Mouse (Mus musculus) layer of hippocampus, adult 2 months (tissue): Measurements from ENCODE around the gene Pdcd7. TPM values are rescaled to one million over a fixed set of nuclear protein-coding genes. Genes with fewer than 3 reads are reported as not detected.

Experiments
- DNase-seq, 2 experiments: peaks; one replicate each; pipeline ENCODE4 v3.0.0; 2022; ENCODE audit warnings: low spot score in 2 of 2
- H3K27ac ChIP-seq: fragments of 200-600 bp; 2 replicates; pipeline ENCODE4 v1.8.1; 2022
- H3K4me3 ChIP-seq: fragments of 200-600 bp; 2 replicates; pipeline ENCODE4 v1.8.1; 2022; ENCODE audit warnings: mild to moderate bottlenecking
- CTCF ChIP-seq: fragments of 200-600 bp; conservative IDR thresholded peaks from 2 replicates; pipeline ENCODE4 v1.8.1; 2022; ENCODE audit warnings: antibody characterized with exemption, mild to moderate bottlenecking, moderate library complexity
- total RNA-seq, 2 experiments: library from RNA; stranded (reverse); gene quantifications; 2 replicates each; pipeline ENCODE4 v1.2.3; 2021

Gene Pdcd7
- total RNA-seq, 2 experiments from 2014 or later = 29.2 to 30.8 TPM

DNA sequence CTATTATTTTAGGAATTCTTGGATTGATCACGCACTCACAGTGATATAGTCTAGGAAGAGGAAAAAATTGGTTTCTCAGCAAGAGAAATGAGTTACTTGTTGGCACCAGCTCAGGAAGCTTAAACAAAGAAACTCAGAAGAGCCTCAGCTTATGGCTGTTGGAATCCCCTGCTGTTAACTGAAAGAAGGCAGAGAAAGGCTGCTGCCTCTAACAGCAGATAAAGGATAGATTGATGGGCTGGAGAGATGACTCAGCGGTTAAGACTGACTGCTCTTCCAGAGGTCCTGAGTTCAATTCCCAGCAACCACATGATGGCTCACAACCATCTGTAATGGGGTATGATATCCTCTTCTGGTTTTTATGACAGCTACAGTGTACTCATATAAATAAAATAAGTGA, 18.5 kb upstream of the Pdcd7 start:
- Histone ChIP-seq H3K4me3 (no peak overlapping the region), H3K27ac (no peak overlapping the region)
- no peak for DNase-seq
- TF ChIP-seq CTCF = no peak

DNA sequence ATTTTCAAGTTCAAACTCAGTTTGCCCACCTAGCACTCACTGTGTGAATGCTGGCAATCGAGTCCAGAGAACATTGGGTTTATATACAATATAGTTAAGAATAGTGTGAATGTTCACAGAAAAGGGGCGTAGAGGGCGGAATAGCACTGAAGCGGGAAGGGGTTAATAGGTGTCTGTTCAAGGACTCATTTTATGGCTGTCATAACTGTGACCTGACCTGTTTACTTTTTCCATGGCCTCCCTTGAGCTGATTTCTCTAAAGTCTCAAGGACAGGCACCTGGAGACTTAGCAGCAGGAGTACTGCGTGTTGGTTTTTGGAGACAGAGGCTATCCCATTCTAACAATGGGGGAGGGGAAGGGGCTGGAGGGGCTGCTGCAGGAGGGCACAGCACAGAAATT, 11.9 kb upstream of the Pdcd7 start:
- DNase-seq = no peak

DNA sequence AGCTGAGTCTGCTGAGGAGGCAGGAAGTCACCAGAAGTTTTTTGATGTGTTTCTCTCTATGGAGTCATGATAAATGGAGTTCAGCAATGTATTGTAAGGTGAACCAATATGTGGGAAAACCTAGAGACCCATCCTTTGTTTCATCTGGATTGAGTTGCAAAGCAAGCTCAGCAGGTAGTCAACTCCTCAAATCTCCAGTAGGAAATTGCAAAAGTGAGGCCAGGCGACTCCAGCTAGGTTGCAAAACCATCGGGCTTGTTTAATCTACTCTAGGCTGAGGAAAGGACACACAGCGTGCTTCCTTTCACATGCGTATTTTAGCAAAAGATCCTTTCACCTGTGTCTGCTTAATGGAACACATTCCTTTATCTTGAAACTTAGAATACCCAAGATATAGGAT, 6.8 kb upstream of the Pdcd7 start:
- DNase-seq = no peak
- Histone ChIP-seq H3K27ac (no peak overlapping the region), H3K4me3 (no peak overlapping the region)
- no peak for TF ChIP-seq CTCF

More for the DNA sequence above, 11.9 kb upstream of the Pdcd7 start:
- Histone ChIP-seq H3K4me3 (no peak overlapping the region), H3K27ac (no peak overlapping the region)
- no peak for TF ChIP-seq CTCF

DNA sequence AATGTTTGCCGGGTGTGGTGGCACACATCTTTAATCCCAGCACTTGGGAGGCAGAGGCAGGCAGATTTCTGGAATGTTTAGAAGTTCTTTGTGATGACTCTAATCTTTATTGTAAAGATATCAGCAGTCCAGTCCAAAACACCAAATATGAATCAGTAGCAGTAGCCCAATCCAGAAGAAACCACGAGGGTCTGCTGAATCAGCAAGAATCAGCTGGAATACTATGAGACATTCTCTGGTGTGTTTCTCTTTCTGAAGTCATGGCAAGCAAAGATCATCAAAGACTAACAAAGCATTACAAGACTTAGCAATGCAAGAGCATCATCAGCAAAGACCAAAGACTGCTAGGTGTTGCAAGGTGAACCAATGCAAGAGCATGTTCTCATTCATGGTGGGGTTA, 5.5 kb upstream of the Pdcd7 start:
- no peak overlapping the region for H3K4me3 ChIP-seq
- DNase-seq = no peak
- H3K27ac ChIP-seq = no peak overlapping the region
- no peak for TF ChIP-seq CTCF

DNA sequence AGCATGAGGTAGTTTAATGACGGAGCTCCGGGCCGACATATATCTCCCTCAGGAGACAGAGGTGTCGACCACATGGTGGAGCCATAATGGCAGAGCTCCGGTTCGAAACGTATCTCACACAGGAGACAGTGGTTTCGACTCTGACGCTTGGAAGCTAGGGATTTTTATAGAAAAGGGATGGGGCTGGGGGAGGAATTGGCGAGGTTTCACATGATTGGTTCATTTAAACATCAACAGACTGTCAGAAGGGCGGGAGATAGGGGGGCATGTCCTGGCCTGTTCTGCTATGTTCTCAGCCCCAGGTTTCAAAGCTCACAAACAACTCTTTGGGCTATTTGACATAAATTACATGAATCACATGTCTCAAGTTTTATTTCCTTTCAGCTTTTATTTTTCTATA, 465 bp upstream of the Pdcd7 start:
- peak; percentile 10 to 26 for DNase-seq
- H3K4me3 ChIP-seq = peak overlapping the region; percentile 76
- H3K27ac ChIP-seq = peak overlapping the region; percentile 96
- 0 out of 2 replicates have a peak, but pooled peaks have one; percentile 9 for TF ChIP-seq CTCF

DNA sequence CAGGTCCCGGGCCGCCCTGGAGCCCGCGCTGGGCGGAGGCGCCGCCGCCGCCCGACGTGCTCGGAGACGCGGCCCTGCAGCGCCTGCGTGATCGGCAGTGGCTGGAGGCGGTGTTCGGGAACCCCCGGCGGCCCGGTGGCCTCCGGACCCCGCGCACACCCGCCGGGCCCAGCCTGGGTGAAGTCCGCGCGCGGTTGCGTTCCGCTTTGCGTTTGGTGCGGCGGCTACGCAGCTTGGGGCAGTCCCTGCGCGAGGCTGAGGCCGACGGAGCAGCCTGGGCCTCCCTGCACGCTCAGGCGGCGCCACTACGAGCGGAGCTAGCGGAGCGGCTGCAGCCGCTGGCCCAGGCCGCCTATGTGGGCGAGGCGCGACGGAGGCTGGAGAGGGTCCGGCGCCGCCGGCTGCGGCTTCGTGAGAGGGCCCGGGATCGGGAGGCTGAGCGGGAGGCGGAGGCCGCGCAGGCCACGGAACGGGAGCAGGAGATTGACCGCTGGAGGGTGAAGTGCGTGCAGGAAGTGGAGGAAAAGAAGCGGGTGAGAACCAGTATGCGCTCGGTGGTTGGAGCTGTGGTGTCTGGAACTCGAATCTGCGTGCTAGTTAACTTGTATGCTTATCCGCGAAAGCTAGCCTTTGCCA, 690 bp downstream of the Pdcd7 start:
- peak in 1 of 2 experiments; percentile 41 for DNase-seq
- Histone ChIP-seq H3K4me3 (peak overlapping the region; percentile 76), H3K27ac (peak overlapping the region; percentile 96)
- TF ChIP-seq CTCF = 0 out of 2 replicates have a peak, but pooled peaks have one; percentile 14

DNA sequence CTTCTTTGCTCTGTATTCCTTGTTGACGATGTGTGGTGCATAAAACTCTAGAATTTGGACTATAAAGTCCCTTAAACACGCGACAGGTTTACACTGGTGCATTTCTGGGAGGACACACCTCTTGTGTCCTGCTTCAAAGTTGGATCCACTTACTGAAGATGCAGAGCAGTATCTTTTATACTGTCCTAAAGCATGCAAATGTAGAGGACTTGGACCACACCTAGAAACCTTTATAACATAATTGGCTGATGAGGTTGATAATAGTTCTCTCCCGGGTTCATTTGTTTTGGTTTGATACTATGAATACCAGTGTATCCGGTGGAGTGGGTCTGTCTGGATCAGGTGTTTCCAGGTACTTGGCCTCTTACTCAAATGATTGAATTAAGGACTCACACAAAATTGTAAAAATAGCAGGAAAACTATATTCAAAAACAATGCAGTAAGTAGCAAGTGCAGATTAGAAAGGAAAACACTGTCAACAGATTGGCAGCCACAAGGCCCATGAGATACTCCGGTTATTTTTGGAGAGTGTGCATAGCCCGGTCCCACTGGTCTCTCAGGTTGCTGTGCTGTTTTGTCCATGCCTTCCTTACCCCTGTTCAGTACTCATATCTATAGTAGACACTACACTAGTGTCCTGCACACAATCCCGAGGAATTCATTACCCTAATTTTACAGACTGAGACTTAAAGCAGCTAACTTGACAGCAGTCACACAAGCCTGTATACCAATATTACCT, 1.4 kb downstream of the Pdcd7 start:
- no peak for TF ChIP-seq CTCF
- Histone ChIP-seq H3K4me3 (peak overlapping the region; percentile 76), H3K27ac (peak overlapping the region; percentile 96)
- DNase-seq = no peak

DNA sequence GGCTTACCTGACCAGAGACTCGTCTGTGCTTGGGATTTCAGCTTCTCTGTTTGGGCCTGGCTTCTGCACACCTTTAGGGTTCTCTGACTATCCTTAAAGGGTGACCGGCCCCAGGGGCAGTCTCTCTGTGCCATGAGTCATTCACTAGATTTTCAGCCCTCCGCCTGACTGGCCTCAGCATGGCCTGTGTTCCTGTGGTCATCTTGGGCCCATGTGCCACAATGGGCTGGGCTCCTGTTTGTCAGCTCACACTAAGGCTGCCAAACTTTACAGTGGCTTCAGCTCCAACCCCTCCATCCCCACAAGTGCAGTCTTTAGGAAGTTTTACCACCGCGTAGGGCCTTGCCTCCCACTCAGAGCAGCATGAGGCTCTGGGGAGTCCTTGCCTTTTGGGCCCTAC, 7.3 kb downstream of the Pdcd7 start:
- TF ChIP-seq CTCF = no peak
- no peak for DNase-seq
- H3K4me3 ChIP-seq = no peak overlapping the region
- no peak overlapping the region for H3K27ac ChIP-seq

DNA sequence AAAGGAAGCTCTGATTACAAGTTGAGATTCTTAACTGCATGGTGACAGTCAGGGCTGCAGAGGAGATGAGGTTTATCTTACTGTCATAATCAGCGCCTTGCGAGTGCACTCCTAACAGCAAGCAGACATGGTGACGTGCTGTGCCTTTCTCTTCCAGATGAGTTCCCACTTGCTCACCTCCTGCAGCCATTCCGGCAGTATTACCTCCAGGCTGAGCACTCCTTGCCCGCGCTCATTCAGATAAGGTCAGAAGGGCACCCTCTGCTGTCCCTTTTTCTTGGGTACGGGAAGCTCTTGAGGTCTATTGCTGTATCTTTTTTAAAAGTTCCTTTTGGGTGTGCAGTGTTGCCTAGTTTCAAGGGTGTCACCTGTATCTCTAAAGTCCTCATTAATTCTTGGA, 10.7 kb downstream of the Pdcd7 start:
- H3K27ac ChIP-seq = no peak overlapping the region
- DNase-seq = no peak
- no peak overlapping the region for H3K4me3 ChIP-seq
- no peak for TF ChIP-seq CTCF

DNA sequence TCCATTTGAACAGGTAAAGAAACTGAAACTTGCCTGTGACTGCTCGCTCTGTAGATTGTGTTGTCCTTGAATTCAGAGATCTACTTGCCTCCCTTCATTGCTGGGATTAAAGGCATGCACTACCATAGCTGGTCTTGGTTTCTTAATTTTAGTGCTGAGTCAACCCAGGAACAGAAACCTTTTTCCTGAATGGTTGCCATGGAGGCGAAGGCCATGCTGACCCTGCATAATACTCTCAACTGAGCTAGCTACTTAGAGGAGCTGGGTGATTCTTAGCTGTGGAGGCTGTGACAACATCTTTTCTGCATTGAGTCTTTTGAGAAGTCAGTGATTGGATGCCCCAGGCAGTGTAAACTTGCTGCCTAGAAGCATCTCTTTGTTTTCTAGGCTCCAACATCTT, 11.1 kb downstream of the Pdcd7 start:
- Histone ChIP-seq H3K4me3 (no peak overlapping the region), H3K27ac (no peak overlapping the region)
- no peak for DNase-seq
- TF ChIP-seq CTCF = no peak

DNA sequence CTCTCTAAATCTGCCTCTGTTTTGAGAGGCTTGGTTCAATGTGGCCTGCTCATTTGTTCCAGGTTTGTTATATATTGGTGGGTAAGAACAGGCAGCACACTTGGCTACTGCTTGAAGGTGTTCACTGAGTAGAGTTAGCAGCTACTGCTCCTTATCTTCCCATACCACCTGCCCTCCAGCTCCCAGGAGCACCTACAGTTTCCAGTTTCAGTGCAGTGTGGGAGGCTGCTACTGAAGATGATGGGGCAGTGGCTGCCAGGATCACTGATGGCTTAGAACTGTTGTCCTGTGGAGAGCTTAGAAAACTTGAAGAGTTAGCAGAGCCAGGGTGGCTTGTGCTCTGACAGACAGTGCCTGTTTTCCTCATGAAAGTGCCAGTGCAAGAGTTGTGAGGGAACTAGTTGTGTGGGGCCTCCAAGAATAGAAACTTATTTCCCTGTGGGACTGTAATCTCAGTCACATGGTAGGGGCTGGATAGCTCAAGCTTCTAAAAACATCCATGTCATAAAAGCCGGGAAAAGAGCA, 13.1 kb downstream of the Pdcd7 start:
- no peak for DNase-seq
- no peak for TF ChIP-seq CTCF
- no peak overlapping the region for H3K4me3 ChIP-seq
- H3K27ac ChIP-seq = no peak overlapping the region

DNA sequence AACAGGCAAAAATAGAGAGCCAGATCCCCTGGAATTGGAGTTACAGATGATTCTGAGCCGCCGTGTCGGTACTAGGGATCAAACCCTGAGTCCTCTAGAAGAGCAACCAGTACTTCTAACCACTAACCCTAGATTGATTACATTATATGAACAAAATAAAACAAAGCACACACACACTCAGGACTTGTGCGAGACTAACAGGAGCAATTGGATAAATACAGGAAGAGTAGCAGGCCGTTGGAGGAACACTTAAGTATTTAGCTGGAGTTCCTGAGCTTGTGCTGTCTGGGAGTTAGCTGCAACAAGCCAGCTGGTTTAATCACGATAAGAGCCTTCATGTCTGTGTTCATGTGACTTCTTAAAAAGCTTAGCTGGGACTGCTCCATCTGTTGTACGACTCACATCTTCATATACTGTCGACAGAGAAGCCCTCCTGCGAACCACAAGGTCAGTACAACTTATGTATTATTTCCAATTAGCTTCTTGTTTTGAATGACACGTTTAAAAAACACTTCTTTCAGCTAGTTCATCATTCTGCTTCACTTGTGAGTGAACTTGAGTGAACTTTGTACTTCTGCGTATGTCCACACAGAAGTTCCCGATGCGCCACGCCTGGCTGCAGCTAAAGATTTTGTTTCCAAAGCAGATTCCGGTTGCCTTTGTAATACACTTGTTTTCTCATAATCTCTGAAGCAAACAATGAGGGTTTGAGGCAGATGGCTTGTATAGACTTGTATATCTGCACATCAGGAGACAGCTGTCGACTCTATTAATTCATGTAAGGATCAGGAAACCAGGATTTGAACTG, 14.9 kb downstream of the Pdcd7 start, which contains the start of gene Ubap1l:
TSS of gene Ubap1l (plus strand) at position 401 of the 808 bp plus-strand sequence.
- H3K27ac ChIP-seq = 0 out of 2 replicates have a peak within 1 kb of the TSS, but pooled peaks have one; percentile 15

DNA sequence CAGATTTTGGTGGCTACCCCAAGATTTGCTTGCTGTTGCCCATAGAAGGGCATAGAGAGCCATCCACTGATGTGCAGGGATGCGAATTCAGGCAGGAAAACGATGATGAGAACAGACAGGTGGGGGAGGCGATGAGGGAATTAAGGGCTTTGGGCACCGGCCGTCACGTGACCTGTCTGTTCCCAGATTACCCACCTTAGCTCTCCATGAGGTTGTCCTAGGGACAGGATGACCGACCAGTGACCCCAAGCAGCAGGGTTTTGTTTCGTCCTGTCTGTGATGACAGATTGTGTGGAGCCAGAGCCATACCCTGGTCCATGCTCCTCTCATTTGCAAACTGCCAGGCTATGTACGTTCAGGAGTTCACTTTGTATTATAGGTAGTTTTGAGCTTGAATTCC, 17.8 kb downstream of the Pdcd7 start:
- no peak for TF ChIP-seq CTCF
- no peak overlapping the region for H3K27ac ChIP-seq
- H3K4me3 ChIP-seq = no peak overlapping the region
- DNase-seq = no peak

More for the DNA sequence above, 14.9 kb downstream of the Pdcd7 start, which contains the start of gene Ubap1l:
- peak in 1 of 2 experiments; percentile 23 for DNase-seq
- no peak for TF ChIP-seq CTCF
- no peak within 1 kb of the TSS for H3K4me3 ChIP-seq
